ENCODE assay signal across 12 mouse cellular contexts in genomic region chr6:90783945-90784344, GRCm38 (mm10).
DNase-seq lines count a peak whose midpoint lies in the region; ATAC-seq and TF ChIP-seq lines count a peak whose summit lies in the region.
"Had no signal": no experiment of that assay in that cellular context is flagged by ENCODE, and none has a peak within 500 bp of the region (broad histone marks: within the 10 kb centered on the region; RNA-seq: fewer than 3 reads in every experiment).

No protein-coding gene starts in this region.

- TF ChIP-seq CTCF in layer of hippocampus, adult 2 months (conservative IDR thresholded peaks at IDR 0.05), result no peak

- H3K36me3 ChIP-seq in forebrain, embryonic 14.5 days (ENCODE audit: control insufficient read depth, insufficient read depth, low read length), result no peaks in the 10 kb centered on the region
- no peaks in the 10 kb centered on the region for H3K36me3 ChIP-seq in midbrain, embryonic 13.5 days
- H3K36me3 ChIP-seq: liver, embryonic 13.5 days had no signal

- peak; percentile 35 for ATAC-seq in forebrain, embryonic 14.5 days
- no peak for ATAC-seq in midbrain, embryonic 13.5 days
- ATAC-seq in erythroblast, adult 5-6 weeks (replicated peaks; ENCODE audit: low FRiP score, poor library complexity, severe bottlenecking), result no peak

- H3K4me3 ChIP-seq in layer of hippocampus, adult 2 months, result no peak overlapping the region
- H3K4me3 ChIP-seq in forebrain, embryonic 14.5 days (ENCODE audit: low read depth, low read length), result no peak overlapping the region
- H3K4me3 ChIP-seq in midbrain, embryonic 13.5 days (replicated peaks), result no peak overlapping the region
- H3K4me3 ChIP-seq: liver, embryonic 13.5 days had no signal

- peaks cover 74% of the 10 kb centered on the region for H3K4me1 ChIP-seq in forebrain, embryonic 14.5 days (ENCODE audit: control insufficient read depth, insufficient read depth, low read length)
- H3K4me1 ChIP-seq in midbrain, embryonic 13.5 days (replicated peaks), result peaks cover 84% of the 10 kb centered on the region

- peak overlapping the region; percentile 94 for H3K27ac ChIP-seq in layer of hippocampus, adult 2 months
- peak overlapping the region; percentile 74 for H3K27ac ChIP-seq in forebrain, embryonic 14.5 days (ENCODE audit: low read depth, low read length)
- H3K27ac ChIP-seq in midbrain, embryonic 13.5 days, result peak overlapping the region; percentile 99
- H3K27ac ChIP-seq: liver, embryonic 13.5 days had no signal

- peak; percentile 54 to 55 for DNase-seq in layer of hippocampus, adult 2 months (ENCODE audit: low spot score in 2 of 2)
- no peak for DNase-seq in layer of hippocampus, postnatal 25 days (ENCODE audit: extremely low spot score in 1 of 2, low spot score in 1 of 2)
- DNase-seq in cerebellum, adult 8-10 months, result peak; percentile 29
- peak; percentile 81 for DNase-seq in forebrain, embryonic 14.5 days (ENCODE audit: low spot score)
- no peak for DNase-seq in kidney, postnatal 10 days
- DNase-seq in heart, adult 8-10 months (ENCODE audit: low spot score), result no peak
- DNase-seq: gastrocnemius, postnatal 10 days; heart, postnatal 10 days; kidney, postnatal 4 days; liver, embryonic 13.5 days had no signal

- no peak overlapping the region for H3K4me2 ChIP-seq in forebrain, embryonic 14.5 days (ENCODE audit: low read length)
- no peak overlapping the region for H3K4me2 ChIP-seq in midbrain, embryonic 13.5 days (replicated peaks)
- H3K4me2 ChIP-seq: liver, embryonic 13.5 days had no signal

- no peaks in the 10 kb centered on the region for H3K27me3 ChIP-seq in forebrain, embryonic 14.5 days (replicated peaks; ENCODE audit: control insufficient read depth, insufficient read depth, low read length)
- no peaks in the 10 kb centered on the region for H3K27me3 ChIP-seq in midbrain, embryonic 13.5 days

- WGBS in forebrain, embryonic 14.5 days, result 8% methylated on average over 4 of the region's 4 CpGs
- WGBS in midbrain, embryonic 13.5 days, result 34% methylated on average over 4 of the region's 4 CpGs

- H3K9me3 ChIP-seq in forebrain, embryonic 14.5 days (replicated peaks; ENCODE audit: control insufficient read depth, low read length), result no peaks in the 10 kb centered on the region
- no peaks in the 10 kb centered on the region for H3K9me3 ChIP-seq in midbrain, embryonic 13.5 days
- H3K9me3 ChIP-seq: liver, embryonic 13.5 days had no signal

- peak overlapping the region; percentile 1; the same call in 1 of the 2 replicates for H3K9ac ChIP-seq in forebrain, embryonic 14.5 days (ENCODE audit: low read length)
- H3K9ac ChIP-seq in midbrain, embryonic 13.5 days (replicated peaks), result peak overlapping the region; percentile 21; the same call in 1 of the 2 replicates
- H3K9ac ChIP-seq: liver, embryonic 13.5 days had no signal

Comparison
In these comparisons a context has a peak if more than half of its experiments do, and no peak if none do; other contexts are left out.
1. DNase-seq: peak in layer of hippocampus, adult 2 months (2 of 2), cerebellum, adult 8-10 months (single experiment) and forebrain, embryonic 14.5 days (single experiment); none in layer of hippocampus, postnatal 25 days (0 of 2), kidney, postnatal 10 days (single experiment) and heart, adult 8-10 months (single experiment).
2. Peak in every context shown above with its lines, with median percentiles within 50 percentile points of each other: H3K27ac ChIP-seq.